Mouse (Mus musculus) neural tube, embryonic 13.5 days (tissue): Measurements from ENCODE around the gene Arid1a. TPM values are rescaled to one million over a fixed set of nuclear protein-coding genes. Genes with fewer than 3 reads are reported as not detected.

Experiments
- ATAC-seq: fragments of 200-750 bp; cut with Nextera tagmentation; 2 replicates; pipeline ENCODE4 v1.8.0; 2017; ENCODE audit warnings: low read depth, mild to moderate bottlenecking, moderate TSS enrichment, moderate library complexity
- H3K27ac ChIP-seq: fragments of 300-500 bp; sonication (generic); replicated peaks from 2 replicates; pipeline ENCODE4 v1.5.1; 2015; ENCODE audit warnings: moderate library complexity, mild to moderate bottlenecking, inconsistent platforms
- H3K27me3 ChIP-seq: fragments of 300-500 bp; sonication (generic); 2 replicates; pipeline ENCODE4 v1.6.1; 2015; ENCODE audit warnings: mild to moderate bottlenecking, inconsistent platforms
- H3K36me3 ChIP-seq: fragments of 300-500 bp; sonication (generic); 2 replicates; pipeline ENCODE4 v1.6.1; 2015; ENCODE audit warnings: mild to moderate bottlenecking, inconsistent platforms
- H3K4me1 ChIP-seq: fragments of 300-500 bp; sonication (generic); replicated peaks from 2 replicates; pipeline ENCODE4 v1.6.1; 2015; ENCODE audit warnings: inconsistent platforms
- H3K4me2 ChIP-seq: fragments of 300-500 bp; sonication (generic); 2 replicates; pipeline ENCODE4 v1.6.1; 2015; ENCODE audit warnings: inconsistent platforms, mild to moderate bottlenecking, moderate library complexity
- H3K4me3 ChIP-seq: fragments of 300-500 bp; sonication (generic); 2 replicates; pipeline ENCODE4 v1.5.1; 2015; ENCODE audit warnings: mild to moderate bottlenecking, inconsistent platforms
- H3K9ac ChIP-seq: fragments of 300-500 bp; sonication (generic); 2 replicates; pipeline ENCODE4 v1.6.1; 2015; ENCODE audit warnings: moderate library complexity, mild to moderate bottlenecking, inconsistent platforms
- H3K9me3 ChIP-seq: fragments of 300-500 bp; sonication (generic); 2 replicates; pipeline ENCODE4 v1.6.1; 2016; ENCODE audit warnings: inconsistent platforms
- WGBS: fragments of 180-500 bp; shearing (Covaris S2); methylation state at CpG from one replicate; pipeline ENCODE4 v1.1.7; 2015; 5-methylcytosine and 5-hydroxymethylcytosine counted together
- polyA plus RNA-seq: library from polyadenylated mRNA; unstranded; fragments of >200 nt; fragmentation: Nextera tagmentation; extraction: Ambion mirVana; gene quantifications from 2 replicates; pipeline ENCODE4 v1.2.1, GENCODE M21; 2015

Arid1a gene
- polyA plus RNA-seq, 1 experiment from 2014 or later, result 31.8 TPM

- H3K27me3 ChIP-seq, result no peaks in the 10 kb centered on the region
- H3K4me1 ChIP-seq, result peaks cover 84% of the 10 kb centered on the region
- 15% methylated on average over 9 of the region's 9 CpGs for WGBS
- H3K4me3 ChIP-seq, result no peak overlapping the region
- no peak for ATAC-seq
- H3K36me3 ChIP-seq, result no peaks in the 10 kb centered on the region
- H3K9me3 ChIP-seq, result no peaks in the 10 kb centered on the region
- peak overlapping the region; percentile 42 for H3K27ac ChIP-seq
- peak overlapping the region; percentile 52 for H3K4me2 ChIP-seq
- H3K9ac ChIP-seq, result peak overlapping the region; percentile 43
Observed at GRCm38 (mm10) chr4:133728256-133728655, 28.3 kb downstream of the Arid1a start.

DNA sequence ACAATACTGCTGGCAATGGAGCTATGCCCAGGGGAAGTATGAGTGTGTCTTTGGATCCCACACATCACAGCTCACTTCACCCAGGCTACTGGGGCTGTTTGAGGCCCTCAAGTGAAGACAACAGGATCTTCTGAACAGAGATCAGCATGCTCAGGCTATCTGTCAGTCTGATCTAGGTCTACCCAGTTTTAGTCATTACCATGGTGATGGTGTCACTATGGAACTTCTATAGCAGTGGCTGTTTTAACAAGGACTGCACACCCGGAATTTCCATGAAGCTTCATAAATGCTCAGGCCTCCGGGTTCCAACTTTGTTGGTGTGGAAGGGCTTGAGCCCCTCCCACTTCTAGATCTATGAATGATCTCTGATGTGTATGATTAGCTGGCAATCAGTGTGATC is 30.9 kb downstream of the Arid1a start:
- H3K9me3 ChIP-seq, result no peaks in the 10 kb centered on the region
- peaks cover 22% of the 10 kb centered on the region for H3K36me3 ChIP-seq
- H3K27me3 ChIP-seq, result no peaks in the 10 kb centered on the region
- 59% methylated on average over 2 of the region's 2 CpGs for WGBS
- peaks cover 59% of the 10 kb centered on the region for H3K4me1 ChIP-seq
- no peak overlapping the region for H3K4me2 ChIP-seq
- H3K4me3 ChIP-seq, result no peak overlapping the region
- no peak overlapping the region for H3K9ac ChIP-seq
- ATAC-seq, result no peak
- no peak overlapping the region for H3K27ac ChIP-seq

DNA sequence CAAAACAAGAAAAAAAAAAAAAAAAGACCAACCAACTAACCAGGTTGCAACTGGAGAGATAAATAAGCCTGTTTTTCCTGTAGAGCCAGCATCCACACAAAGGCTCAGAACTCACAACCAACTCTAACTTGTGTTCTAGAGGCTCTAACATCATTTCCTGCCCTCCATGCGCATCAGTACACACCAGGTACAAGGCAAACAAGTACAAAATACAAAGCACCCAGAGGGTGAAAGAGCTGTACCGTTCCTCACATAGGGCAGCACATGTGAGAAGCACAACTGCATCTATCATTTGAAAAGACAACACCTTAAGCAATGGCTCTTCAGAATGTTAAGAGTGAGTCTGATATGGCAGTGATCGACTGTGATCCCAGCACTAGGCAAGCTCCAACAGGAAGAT is 36.8 kb downstream of the Arid1a start:
- Histone ChIP-seq H3K36me3 (peaks cover 81% of the 10 kb centered on the region), H3K4me3 (no peak overlapping the region), H3K9ac (no peak overlapping the region), H3K9me3 (no peaks in the 10 kb centered on the region), H3K27ac (no peak overlapping the region), H3K4me2 (no peak overlapping the region), H3K4me1 (0 out of 2 replicates have a peak, but pooled peaks cover 2% of the 10 kb centered on the region), H3K27me3 (no peaks in the 10 kb centered on the region)
- no peak for ATAC-seq
- 95% methylated on average over 3 of the region's 3 CpGs for WGBS

- no peak for ATAC-seq
- no peak overlapping the region for H3K4me2 ChIP-seq
- 88% methylated on average over 5 of the region's 5 CpGs for WGBS
- no peak overlapping the region for H3K9ac ChIP-seq
- H3K9me3 ChIP-seq, result no peaks in the 10 kb centered on the region
- no peak overlapping the region for H3K27ac ChIP-seq
- peaks cover 27% of the 10 kb centered on the region for H3K4me1 ChIP-seq
- H3K36me3 ChIP-seq, result peaks cover 64% of the 10 kb centered on the region
- no peaks in the 10 kb centered on the region for H3K27me3 ChIP-seq
- no peak overlapping the region for H3K4me3 ChIP-seq
Observed at GRCm38 (mm10) chr4:133712755-133713154, 43.8 kb downstream of the Arid1a start.

GRCm38 (mm10) chr4:133711307-133712076 is 45.1 kb downstream of the Arid1a start:
- Histone ChIP-seq H3K36me3 (peaks cover 62% of the 10 kb centered on the region), H3K9ac (no peak overlapping the region), H3K27ac (no peak overlapping the region), H3K27me3 (no peaks in the 10 kb centered on the region), H3K4me2 (no peak overlapping the region), H3K4me3 (no peak overlapping the region), H3K4me1 (peaks cover 38% of the 10 kb centered on the region), H3K9me3 (no peaks in the 10 kb centered on the region)
- 74% methylated on average over 6 of the region's 6 CpGs for WGBS
- ATAC-seq, result no peak

GRCm38 (mm10) chr4:133709395-133709794 is 47.2 kb downstream of the Arid1a start:
- H3K4me3 ChIP-seq, result no peak overlapping the region
- H3K36me3 ChIP-seq, result peaks cover 54% of the 10 kb centered on the region
- H3K4me2 ChIP-seq, result no peak overlapping the region
- peaks cover 45% of the 10 kb centered on the region for H3K4me1 ChIP-seq
- no peaks in the 10 kb centered on the region for H3K9me3 ChIP-seq
- H3K27ac ChIP-seq, result no peak overlapping the region
- no peak for ATAC-seq
- 60% methylated on average over 2 of the region's 2 CpGs for whole genome bisulfite sequencing
- no peaks in the 10 kb centered on the region for H3K27me3 ChIP-seq
- no peak overlapping the region for H3K9ac ChIP-seq

GRCm38 (mm10) chr4:133707464-133707863 is 49.1 kb downstream of the Arid1a start:
- WGBS, result 40% methylated on average over 1 of the region's 1 CpGs
- Histone ChIP-seq H3K9ac (no peak overlapping the region), H3K4me1 (peaks cover 49% of the 10 kb centered on the region), H3K9me3 (no peaks in the 10 kb centered on the region), H3K36me3 (peaks cover 41% of the 10 kb centered on the region), H3K4me2 (no peak overlapping the region), H3K4me3 (no peak overlapping the region), H3K27ac (peak overlapping the region; percentile 57), H3K27me3 (no peaks in the 10 kb centered on the region)
- ATAC-seq, result no peak

DNA sequence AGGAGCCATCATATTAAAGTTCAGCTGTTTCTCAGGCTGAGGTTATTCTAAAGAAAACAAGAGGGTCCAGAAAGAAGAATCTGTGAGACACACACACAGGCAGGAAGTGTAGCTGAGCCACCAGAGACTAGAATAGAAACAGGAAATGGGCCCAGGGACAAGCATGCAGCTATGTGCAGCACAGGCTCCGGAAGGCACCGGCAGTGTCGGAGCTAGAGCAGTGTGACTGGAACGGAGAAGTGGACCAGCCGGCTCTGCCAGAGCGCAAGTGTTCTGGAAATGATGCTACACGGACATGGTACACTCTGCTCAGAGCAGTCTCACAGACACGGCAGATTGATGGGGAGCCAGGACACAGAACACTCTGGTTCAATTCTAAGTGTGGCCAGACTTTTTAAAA is 49.6 kb downstream of the Arid1a start:
- H3K9me3 ChIP-seq, result no peaks in the 10 kb centered on the region
- H3K27ac ChIP-seq, result peak overlapping the region; percentile 57
- no peak for ATAC-seq
- 64% methylated on average over 8 of the region's 8 CpGs for WGBS
- H3K36me3 ChIP-seq, result peaks cover 43% of the 10 kb centered on the region
- H3K4me1 ChIP-seq, result peaks cover 47% of the 10 kb centered on the region
- no peak overlapping the region for H3K4me2 ChIP-seq
- H3K9ac ChIP-seq, result no peak overlapping the region
- no peaks in the 10 kb centered on the region for H3K27me3 ChIP-seq
- H3K4me3 ChIP-seq, result no peak overlapping the region

- Histone ChIP-seq H3K4me1 (peaks cover 58% of the 10 kb centered on the region), H3K4me2 (no peak overlapping the region), H3K9me3 (no peaks in the 10 kb centered on the region), H3K27ac (no peak overlapping the region), H3K36me3 (peaks cover 48% of the 10 kb centered on the region), H3K9ac (no peak overlapping the region), H3K27me3 (no peaks in the 10 kb centered on the region), H3K4me3 (no peak overlapping the region)
- WGBS, result 93% methylated on average over 4 of the region's 4 CpGs
- no peak for ATAC-seq
Observed at GRCm38 (mm10) chr4:133705062-133705461, 51.5 kb downstream of the Arid1a start.

DNA sequence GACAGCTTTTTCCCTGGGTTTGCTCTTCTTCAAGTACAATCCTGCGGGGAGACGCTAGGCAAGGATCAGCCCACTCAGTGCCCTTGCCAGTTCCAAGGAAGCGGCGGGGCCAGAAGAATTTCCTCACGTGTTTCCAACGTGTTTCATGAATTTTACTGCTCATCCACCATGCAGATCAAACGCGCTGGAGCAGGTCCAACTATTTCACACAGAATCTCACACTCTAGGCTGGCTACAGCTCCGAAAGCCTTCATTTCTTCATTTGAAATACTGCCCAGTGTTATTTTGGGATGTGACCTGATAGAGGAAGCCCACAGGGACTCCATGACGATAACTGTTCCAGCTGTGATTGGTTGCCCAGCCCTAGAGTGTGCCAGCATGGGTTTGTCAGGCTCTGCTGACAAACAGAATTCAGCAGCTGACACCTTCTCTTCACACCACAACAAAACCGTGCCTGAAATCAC is 55.6 kb downstream of the Arid1a start:
- Histone ChIP-seq H3K4me3 (no peak overlapping the region), H3K27ac (peak overlapping the region; percentile 43), H3K4me2 (no peak overlapping the region), H3K4me1 (peaks cover 26% of the 10 kb centered on the region), H3K36me3 (peaks cover 46% of the 10 kb centered on the region), H3K9ac (no peak overlapping the region), H3K27me3 (no peaks in the 10 kb centered on the region), H3K9me3 (no peaks in the 10 kb centered on the region)
- 66% methylated on average over 11 of the region's 11 CpGs for WGBS
- ATAC-seq, result 0 out of 2 replicates have a peak, but pooled peaks have one; percentile 43

DNA sequence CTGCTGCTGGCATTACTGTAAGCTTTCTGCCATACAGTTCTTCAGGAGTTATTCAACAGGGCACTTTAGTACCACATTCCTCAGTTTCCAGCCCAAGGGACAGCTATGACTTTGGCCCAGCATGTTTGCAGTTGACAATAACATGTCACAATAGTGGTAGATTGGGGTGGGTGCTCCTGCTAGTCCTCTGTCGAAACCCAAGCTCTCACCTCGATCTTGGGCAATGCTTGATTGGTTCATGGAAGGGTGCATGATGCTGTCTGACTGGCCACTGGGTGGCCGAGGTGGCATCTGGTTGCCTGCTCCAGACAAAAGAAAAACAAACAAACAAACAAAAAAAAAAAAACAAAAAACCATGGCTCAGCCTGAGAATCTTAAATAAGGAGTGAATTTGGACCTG is 61.2 kb downstream of the Arid1a start:
- H3K36me3 ChIP-seq, result peaks cover 72% of the 10 kb centered on the region
- no peak overlapping the region for H3K4me3 ChIP-seq
- 93% methylated on average over 3 of the region's 3 CpGs for WGBS
- no peak overlapping the region for H3K9ac ChIP-seq
- H3K27me3 ChIP-seq, result no peaks in the 10 kb centered on the region
- no peak overlapping the region for H3K4me2 ChIP-seq
- no peaks in the 10 kb centered on the region for H3K9me3 ChIP-seq
- peaks cover 19% of the 10 kb centered on the region for H3K4me1 ChIP-seq
- ATAC-seq, result no peak
- H3K27ac ChIP-seq, result no peak overlapping the region

- WGBS, result 18% methylated on average over 5 of the region's 5 CpGs
- no peaks in the 10 kb centered on the region for H3K27me3 ChIP-seq
- H3K4me3 ChIP-seq, result no peak overlapping the region
- no peak overlapping the region for H3K9ac ChIP-seq
- no peaks in the 10 kb centered on the region for H3K9me3 ChIP-seq
- 0 out of 2 replicates have a peak, but pooled peaks have one; percentile 19 for ATAC-seq
- peak overlapping the region; percentile 38; the same call in 1 of the 2 replicates for H3K27ac ChIP-seq
- H3K4me2 ChIP-seq, result no peak overlapping the region
- peaks cover 100% of the 10 kb centered on the region for H3K36me3 ChIP-seq
- peaks cover 38% of the 10 kb centered on the region for H3K4me1 ChIP-seq
Observed at GRCm38 (mm10) chr4:133690252-133690651, 66.3 kb downstream of the Arid1a start.
